Mouse (Mus musculus) embryonic fibroblast, embryonic 13.5 days (primary cell): Measurements from ENCODE around the gene Cmtm4.

ENCODE experiments used
- CTCF ChIP-seq: IDR thresholded peaks from 2 replicates; pipeline ENCODE4 v1.5.1; 2011; ENCODE audit warnings: mild to moderate bottlenecking, control low read depth, low read length, moderate library complexity, borderline replicate concordance; ENCODE audit not compliant: insufficient read depth
- POLR2A ChIP-seq: IDR thresholded peaks from 2 replicates; pipeline ENCODE4 v1.6.1; 2011; ENCODE audit warnings: low read depth, mild to moderate bottlenecking, control low read depth, low read length, moderate library complexity

- TF ChIP-seq CTCF = no peak
- no peak for TF ChIP-seq POLR2A
Observed at GRCm38 (mm10) chr8:104393139-104393538, 2.5 kb downstream of the Cmtm4 start.
